Mouse (Mus musculus): Measurements from ENCODE around the gene Mtmr1.

GRCm38 (mm10) chrX:71412776-71413175, 48.2 kb downstream of the Mtmr1 start:
- TF ChIP-seq EP300 (IDR thresholded peaks at IDR 0.05) (no peak), CTCF (IDR thresholded peaks at IDR 0.05) (no peak)
